In the genomic region with DNA sequence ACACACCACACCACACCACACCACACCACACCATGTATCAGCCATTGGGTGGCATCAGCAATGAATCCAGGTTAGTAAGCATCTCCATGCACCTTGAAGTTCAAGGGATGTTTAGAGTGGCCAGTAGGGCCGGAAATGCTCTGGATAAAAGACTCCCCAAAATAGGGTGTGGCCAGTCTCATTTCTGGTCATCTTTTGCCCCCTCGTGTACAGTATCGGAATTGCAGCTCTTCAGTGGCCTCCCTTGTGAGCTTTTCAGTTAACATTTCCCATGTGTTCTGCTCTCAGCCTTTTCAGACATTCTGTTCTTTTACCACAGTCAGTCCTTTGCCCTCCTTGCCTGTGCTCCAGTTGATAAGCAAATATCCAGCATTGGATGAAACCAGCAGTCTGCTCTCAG, we compare ENCODE assay signal across 11 mouse cellular contexts. TPM values are rescaled to one million over a fixed set of nuclear protein-coding genes. Genes with fewer than 3 reads are reported as not detected.
DNase-seq lines count a peak whose midpoint lies in the region; ATAC-seq and TF ChIP-seq lines count a peak whose summit lies in the region.
"Had no signal": no experiment of that assay in that cellular context is flagged by ENCODE, and none has a peak within 500 bp of the region (broad histone marks: within the 10 kb centered on the region; RNA-seq: fewer than 3 reads in every experiment).

No protein-coding gene starts in this region.

- no peak for ATAC-seq in kidney, embryonic 14.5 days (ENCODE audit: low FRiP score, low TSS enrichment)
- ATAC-seq in G1E (ENCODE audit: extremely low read depth, insufficient number of reproducible peaks, low FRiP score, poor library complexity, severe bottlenecking), result no peak
- ATAC-seq in forebrain, postnatal 0 days, result no peak
- ATAC-seq in midbrain, embryonic 14.5 days (ENCODE audit: low FRiP score, low TSS enrichment), result no peak

- peak; percentile 18; the same call in 1 of the 2 replicates for TF ChIP-seq CTCF in G1E (IDR thresholded peaks at IDR 0.05; ENCODE audit: low read depth, low read length)
- peak; percentile 63 for TF ChIP-seq CTCF in forebrain, postnatal 0 days (IDR thresholded peaks at IDR 0.05; ENCODE audit: low read depth)

- no peaks in the 10 kb centered on the region for H3K4me1 ChIP-seq in kidney, embryonic 14.5 days (ENCODE audit: control insufficient read depth, insufficient read depth, low read length)
- no peaks in the 10 kb centered on the region for H3K4me1 ChIP-seq in G1E (ENCODE audit: insufficient read depth, low read depth, low read length)
- no peaks in the 10 kb centered on the region for H3K4me1 ChIP-seq in forebrain, postnatal 0 days (ENCODE audit: insufficient read depth)
- H3K4me1 ChIP-seq in midbrain, embryonic 14.5 days (ENCODE audit: control insufficient read depth, insufficient read depth, low read length), result no peaks in the 10 kb centered on the region
- H3K4me1 ChIP-seq: lung, embryonic 15.5 days had no signal

- no peak overlapping the region for H3K27ac ChIP-seq in kidney, embryonic 14.5 days (ENCODE audit: low read depth, low read length)
- no peak overlapping the region for H3K27ac ChIP-seq in forebrain, postnatal 0 days (ENCODE audit: low read depth, low read length)
- H3K27ac ChIP-seq in midbrain, embryonic 14.5 days (replicated peaks; ENCODE audit: low read depth, low read length), result no peak overlapping the region
- H3K27ac ChIP-seq: lung, embryonic 15.5 days had no signal

- H3K9me3 ChIP-seq in kidney, embryonic 14.5 days (ENCODE audit: control insufficient read depth, low read length), result no peaks in the 10 kb centered on the region
- no peaks in the 10 kb centered on the region for H3K9me3 ChIP-seq in G1E (replicated peaks)
- no peaks in the 10 kb centered on the region for H3K9me3 ChIP-seq in forebrain, postnatal 0 days (ENCODE audit: low read length)
- no peaks in the 10 kb centered on the region for H3K9me3 ChIP-seq in midbrain, embryonic 14.5 days (ENCODE audit: control insufficient read depth, low read length)
- H3K9me3 ChIP-seq: lung, embryonic 15.5 days had no signal

- no peaks in the 10 kb centered on the region for H3K36me3 ChIP-seq in kidney, embryonic 14.5 days (ENCODE audit: control insufficient read depth, insufficient read depth, low read length)
- H3K36me3 ChIP-seq in G1E (replicated peaks), result no peaks in the 10 kb centered on the region
- H3K36me3 ChIP-seq in forebrain, postnatal 0 days (ENCODE audit: insufficient read depth), result no peaks in the 10 kb centered on the region
- no peaks in the 10 kb centered on the region for H3K36me3 ChIP-seq in midbrain, embryonic 14.5 days (ENCODE audit: control insufficient read depth, insufficient read depth, low read length)
- H3K36me3 ChIP-seq: lung, embryonic 15.5 days had no signal

- no peak overlapping the region for H3K4me3 ChIP-seq in kidney, embryonic 14.5 days (ENCODE audit: low read length)
- no peak overlapping the region for H3K4me3 ChIP-seq in G1E (ENCODE audit: low read depth, low read length)
- H3K4me3 ChIP-seq in forebrain, postnatal 0 days (ENCODE audit: low read depth, low read length), result no peak overlapping the region
- no peak overlapping the region for H3K4me3 ChIP-seq in midbrain, embryonic 14.5 days (replicated peaks; ENCODE audit: low read depth, low read length)
- H3K4me3 ChIP-seq: erythroblast, embryonic 14.5 days; lung, embryonic 15.5 days had no signal

- H3K27me3 ChIP-seq in kidney, embryonic 14.5 days (ENCODE audit: control insufficient read depth, insufficient read depth, low read length), result no peaks in the 10 kb centered on the region
- H3K27me3 ChIP-seq in G1E (ENCODE audit: insufficient read depth, low read length), result no peaks in the 10 kb centered on the region
- H3K27me3 ChIP-seq in forebrain, postnatal 0 days (ENCODE audit: insufficient read depth, low read length), result no peaks in the 10 kb centered on the region
- no peaks in the 10 kb centered on the region for H3K27me3 ChIP-seq in midbrain, embryonic 14.5 days (ENCODE audit: control insufficient read depth, insufficient read depth, low read length)
- H3K27me3 ChIP-seq: lung, embryonic 15.5 days had no signal

- H3K4me2 ChIP-seq in kidney, embryonic 14.5 days (replicated peaks; ENCODE audit: low read depth, low read length), result no peak overlapping the region
- no peak overlapping the region for H3K4me2 ChIP-seq in forebrain, postnatal 0 days (ENCODE audit: low read depth)
- no peak overlapping the region for H3K4me2 ChIP-seq in midbrain, embryonic 14.5 days (ENCODE audit: low read length)
- H3K4me2 ChIP-seq: lung, embryonic 15.5 days had no signal

- DNase-seq in kidney, adult 18-20 months, result peak; percentile 44
- no peak for DNase-seq in G1E (ENCODE audit: low spot score)
- peak; percentile 13 for DNase-seq in c-Kit-positive CD71-negative TER-119-negative erythroid progenitor cells, embryonic 14.5 days (ENCODE audit: low read depth)
- DNase-seq in forebrain, postnatal 0 days, result peak; percentile 22
- DNase-seq in layer of hippocampus, adult 9-10 months (ENCODE audit: low spot score), result peak; percentile 27
- peak; percentile 59 for DNase-seq in midbrain, embryonic 14.5 days
- no peak for DNase-seq in spleen, adult 12 weeks (ENCODE audit: low spot score)

- H3K9ac ChIP-seq in kidney, embryonic 14.5 days (ENCODE audit: low read depth, low read length), result no peak overlapping the region
- H3K9ac ChIP-seq in forebrain, postnatal 0 days, result no peak overlapping the region
- no peak overlapping the region for H3K9ac ChIP-seq in midbrain, embryonic 14.5 days (replicated peaks; ENCODE audit: low read length)
- H3K9ac ChIP-seq: lung, embryonic 15.5 days had no signal

- WGBS in kidney, embryonic 14.5 days, result 30% methylated on average over 3 of the region's 3 CpGs
- WGBS in forebrain, postnatal 0 days, result 26% methylated on average over 3 of the region's 3 CpGs
- WGBS in midbrain, embryonic 14.5 days, result 18% methylated on average over 3 of the region's 3 CpGs

RNA-seq across cellular contexts. Expression of gene Prrg3, which starts 15.8 kb away (rescaled TPM):
- 4.2 and 9.7 TPM in 2 replicates for polyA plus RNA-seq in kidney, embryonic 14.5 days (2014; fragmentation: Nextera tagmentation; extraction: Ambion mirVana)
- total RNA-seq in G1E (2014; fragmentation: Nextera tagmentation), result not detected in 2 replicates
- total RNA-seq in G1E (2017), result under 0.01 and 0.05 TPM in 2 replicates
- polyA plus RNA-seq in G1E (2012), result not detected in 2 replicates
- 16.8 and 16.9 TPM in 2 replicates for total RNA-seq in forebrain, postnatal 0 days (2014; rRNA removed)
- polyA plus RNA-seq in forebrain, postnatal 0 days (2015; fragmentation: Nextera tagmentation; extraction: Ambion mirVana), result 3.6 and 7.5 TPM in 2 replicates
- 9.5 and 13.1 TPM in 2 replicates for polyA plus RNA-seq in midbrain, embryonic 14.5 days (2014; fragmentation: Nextera tagmentation; extraction: Ambion mirVana)
- polyA plus RNA-seq: erythroblast, embryonic 14.5 days had no signal

RNA-seq across cellular contexts. Expression of gene Gm1141, which starts 25.8 kb away (rescaled TPM):
- polyA plus RNA-seq in kidney, embryonic 14.5 days (2014; fragmentation: Nextera tagmentation; extraction: Ambion mirVana), result 0.18 and 0.40 TPM in 2 replicates
- total RNA-seq in G1E (2014; fragmentation: Nextera tagmentation) (not detected in 2 replicates), G1E (2017) (0.49 TPM in 1 of 2 replicates, not detected in the other)
- not detected in 2 replicates for polyA plus RNA-seq in G1E (2012)
- total RNA-seq in forebrain, postnatal 0 days (2014; rRNA removed), result 0.57 and 1.8 TPM in 2 replicates
- 0.15 and 0.19 TPM in 2 replicates for polyA plus RNA-seq in forebrain, postnatal 0 days (2015; fragmentation: Nextera tagmentation; extraction: Ambion mirVana)
- 0.35 and 0.50 TPM in 2 replicates for polyA plus RNA-seq in midbrain, embryonic 14.5 days (2014; fragmentation: Nextera tagmentation; extraction: Ambion mirVana)
- polyA plus RNA-seq: erythroblast, embryonic 14.5 days; lung, embryonic 15.5 days; stomach, embryonic 14.5 days had no signal

RNA-seq across cellular contexts. Expression of gene Fate1, which starts 26.2 kb away (rescaled TPM):
- not detected in 2 replicates for polyA plus RNA-seq in kidney, embryonic 14.5 days (2014; fragmentation: Nextera tagmentation; extraction: Ambion mirVana)
- total RNA-seq in G1E (2014; fragmentation: Nextera tagmentation) (not detected in 2 replicates), G1E (2017) (not detected in 2 replicates)
- polyA plus RNA-seq in G1E (2012), result not detected in 2 replicates
- 0.23 and 0.81 TPM in 2 replicates for total RNA-seq in forebrain, postnatal 0 days (2014; rRNA removed)
- polyA plus RNA-seq in forebrain, postnatal 0 days (2015; fragmentation: Nextera tagmentation; extraction: Ambion mirVana), result not detected in 2 replicates
- 0.26 TPM in 1 of 2 replicates, not detected in the other for polyA plus RNA-seq in midbrain, embryonic 14.5 days (2014; fragmentation: Nextera tagmentation; extraction: Ambion mirVana)
- polyA plus RNA-seq: erythroblast, embryonic 14.5 days; stomach, embryonic 14.5 days had no signal

RNA-seq across cellular contexts. Expression of gene Cnga2, which starts 45.0 kb away (rescaled TPM):
- 0.08 and 0.09 TPM in 2 replicates for polyA plus RNA-seq in kidney, embryonic 14.5 days (2014; fragmentation: Nextera tagmentation; extraction: Ambion mirVana)
- not detected in 2 replicates for total RNA-seq in G1E (2014; fragmentation: Nextera tagmentation)
- total RNA-seq in G1E (2017), result 0.11 TPM in 1 of 2 replicates, not detected in the other
- polyA plus RNA-seq in G1E (2012), result not detected in 2 replicates
- 0.23 and 0.24 TPM in 2 replicates for total RNA-seq in forebrain, postnatal 0 days (2014; rRNA removed)
- polyA plus RNA-seq in forebrain, postnatal 0 days (2015; fragmentation: Nextera tagmentation; extraction: Ambion mirVana), result 0.06 TPM in 2 replicates
- 0.07 and 0.09 TPM in 2 replicates for polyA plus RNA-seq in midbrain, embryonic 14.5 days (2014; fragmentation: Nextera tagmentation; extraction: Ambion mirVana)
- polyA plus RNA-seq: erythroblast, embryonic 14.5 days had no signal

Comparison
In these comparisons a context has a peak if more than half of its experiments do, and no peak if none do; other contexts are left out.
1. DNase-seq: peak in kidney, adult 18-20 months (single experiment), c-Kit-positive CD71-negative TER-119-negative erythroid progenitor cells, embryonic 14.5 days (single experiment), forebrain, postnatal 0 days (single experiment), layer of hippocampus, adult 9-10 months (single experiment) and midbrain, embryonic 14.5 days (single experiment); none in G1E (single experiment) and spleen, adult 12 weeks (single experiment).